ENCODE assay signal across 8 mouse cellular contexts in the genomic region with DNA sequence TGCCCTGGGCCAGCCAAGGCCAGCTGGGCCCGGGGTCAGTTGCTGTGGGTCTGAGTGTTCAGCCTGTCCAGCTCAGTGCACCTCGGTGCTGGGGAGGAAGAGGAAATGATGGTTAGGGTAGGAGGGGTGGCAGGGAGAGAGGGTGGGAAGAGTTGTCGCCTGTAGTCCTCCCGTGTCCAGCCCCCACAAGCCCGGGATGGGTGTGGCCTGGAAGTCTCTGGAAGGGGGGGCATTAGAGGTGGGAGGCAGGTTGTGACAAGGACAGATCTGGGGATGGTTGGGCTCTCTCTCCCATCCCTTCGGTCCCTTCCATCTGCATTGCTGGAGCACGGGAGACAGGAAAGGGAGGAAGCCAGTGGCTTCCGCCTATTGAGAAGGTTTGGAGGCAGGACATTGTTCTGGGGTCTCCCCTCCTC. TPM values are rescaled to one million over a fixed set of nuclear protein-coding genes. Genes with fewer than 3 reads are reported as not detected.
A peak's percentile ranks its signal among the peaks of the same experiment; 100 is the strongest.
DNase-seq lines count a peak whose midpoint lies in the region; ATAC-seq lines count a peak whose summit lies in the region.

A gene (minus strand): TSS at position 345 of the 416 bp plus-strand sequence.

- no peak within 1 kb of the TSS for H3K27ac ChIP-seq in forebrain, embryonic 12.5 days
- H3K27ac ChIP-seq in midbrain, embryonic 13.5 days, result no peak within 1 kb of the TSS

- H3K9me3 ChIP-seq in forebrain, embryonic 12.5 days, result no peaks in the 10 kb centered on the region
- H3K9me3 ChIP-seq in midbrain, embryonic 13.5 days, result no peaks in the 10 kb centered on the region

- peak; percentile 18 for DNase-seq in embryo, embryonic 11 days
- DNase-seq in embryo, embryonic 9.5 days (ENCODE audit: extremely low spot score), result no peak
- peak; percentile 83 for DNase-seq in heart, postnatal 25 days (ENCODE audit: low spot score)
- DNase-seq in kidney, postnatal 4 days, result peak; percentile 46 to 70
- no peak for DNase-seq in thymus, postnatal 36 days
- no peak for DNase-seq in spleen, adult 18-20 months

- intact Hi-C loops in heart, postnatal 25 days (cut with DNase I), result loop anchor here (5.0 kb wide), 1 partner anchor 42 kb away; no protein-coding TSS in a partner anchor

- H3K4me2 ChIP-seq in forebrain, embryonic 12.5 days, result no peak within 1 kb of the TSS
- no peak within 1 kb of the TSS for H3K4me2 ChIP-seq in midbrain, embryonic 13.5 days (replicated peaks)

- no peak for ATAC-seq in forebrain, embryonic 12.5 days (ENCODE audit: low FRiP score)
- ATAC-seq in midbrain, embryonic 13.5 days, result peak; percentile 48; the same call in 1 of the 2 replicates

- H3K9ac ChIP-seq in forebrain, embryonic 12.5 days, result no peak within 1 kb of the TSS
- no peak within 1 kb of the TSS for H3K9ac ChIP-seq in midbrain, embryonic 13.5 days (replicated peaks)

- no peaks in the 10 kb centered on the region for H3K4me1 ChIP-seq in forebrain, embryonic 12.5 days
- H3K4me1 ChIP-seq in midbrain, embryonic 13.5 days (replicated peaks), result no peaks in the 10 kb centered on the region

- H3K27me3 ChIP-seq in forebrain, embryonic 12.5 days, result no peaks in the 10 kb centered on the region
- H3K27me3 ChIP-seq in midbrain, embryonic 13.5 days, result no peaks in the 10 kb centered on the region

- no peak within 1 kb of the TSS for H3K4me3 ChIP-seq in forebrain, embryonic 12.5 days (replicated peaks)
- no peak within 1 kb of the TSS for H3K4me3 ChIP-seq in midbrain, embryonic 13.5 days (replicated peaks)

- H3K36me3 ChIP-seq in forebrain, embryonic 12.5 days (replicated peaks), result no peaks in the 10 kb centered on the region
- H3K36me3 ChIP-seq in midbrain, embryonic 13.5 days, result no peaks in the 10 kb centered on the region

- WGBS in forebrain, embryonic 12.5 days, result 85% methylated on average over 8 of the region's 8 CpGs
- 83% methylated on average over 8 of the region's 8 CpGs for WGBS in midbrain, embryonic 13.5 days

RNA-seq across cellular contexts. Expression of the gene that starts here (rescaled TPM):
- 15.4 and 15.6 TPM in 2 replicates for polyA plus RNA-seq in forebrain, embryonic 12.5 days (2016; fragmentation: Nextera tagmentation; extraction: Ambion mirVana)
- 10 to 100 TPM; 64.0 to 75.8 TPM for total RNA-seq in heart, postnatal 25 days (2021)
- 13.7 and 14.4 TPM in 2 replicates for polyA plus RNA-seq in midbrain, embryonic 13.5 days (2015; fragmentation: Nextera tagmentation; extraction: Ambion mirVana)

Comparison
In these comparisons a context has a peak if more than half of its experiments do, and no peak if none do; other contexts are left out.
1. DNase-seq: peak in embryo, embryonic 11 days (single experiment), heart, postnatal 25 days (single experiment) and kidney, postnatal 4 days (2 of 2); none in embryo, embryonic 9.5 days (single experiment), thymus, postnatal 36 days (0 of 2) and spleen, adult 18-20 months (0 of 2).